Mouse (Mus musculus) stomach, postnatal 0 days (tissue): Measurements from ENCODE around the gene Gm11639.

Source experiments
- CTCF ChIP-seq: IDR thresholded peaks from 2 replicates; pipeline ENCODE4 v1.5.1; 2016; ENCODE audit warnings: antibody characterized with exemption, low read depth, mild to moderate bottlenecking, moderate library complexity
- EP300 ChIP-seq: optimal IDR thresholded peaks from 2 replicates; pipeline ENCODE3; 2016; ENCODE audit warnings: antibody characterized with exemption

GRCm38 (mm10) chr11:104661531-104662205 is 23.8 kb upstream of the Gm11639 start:
- TF ChIP-seq CTCF (peak; percentile 48), EP300 (no peak)
